8 mouse cellular contexts compared by ENCODE assay signal in genomic region chr4:111721121-111721840, GRCm38 (mm10). TPM values are rescaled to one million over a fixed set of nuclear protein-coding genes. Genes with fewer than 3 reads are reported as not detected.
DNase-seq lines count a peak whose midpoint lies in the region; ATAC-seq and TF ChIP-seq lines count a peak whose summit lies in the region.

No protein-coding gene starts in this region.

- H3K27ac ChIP-seq in bone marrow macrophage, adult 2 months (ENCODE audit: insufficient read depth, low read depth, low read length) = peak overlapping the region; percentile 88
- H3K27ac ChIP-seq in heart, adult 2 months = peak overlapping the region; percentile 92
- H3K27ac ChIP-seq in kidney, embryonic 15.5 days = peak overlapping the region; percentile 89

- no peak for TF ChIP-seq EP300 in heart, adult 2 months (IDR thresholded peaks at IDR 0.05; ENCODE audit: insufficient read depth, low read depth, low read length)

- peaks cover 2% of the 10 kb centered on the region for H3K4me1 ChIP-seq in bone marrow macrophage, adult 2 months (ENCODE audit: control insufficient read depth, insufficient read depth, low read length)
- H3K4me1 ChIP-seq in heart, adult 2 months (ENCODE audit: control insufficient read depth, insufficient read depth, low read length) = peaks cover 4% of the 10 kb centered on the region
- H3K4me1 ChIP-seq in kidney, embryonic 15.5 days = peaks cover 11% of the 10 kb centered on the region

- H3K4me2 ChIP-seq in kidney, embryonic 15.5 days = peak overlapping the region; percentile 74

- intact Hi-C loops in heart, adult 2 months (cut with DNase I) = no loop called here

- no peak for TF ChIP-seq POLR2A in bone marrow macrophage, adult 2 months (IDR thresholded peaks at IDR 0.05; ENCODE audit: borderline replicate concordance, low read depth, low read length)
- no peak for TF ChIP-seq POLR2A in heart, adult 2 months (IDR thresholded peaks at IDR 0.05; ENCODE audit: insufficient read depth, low read depth, low read length)

- H3K9me3 ChIP-seq in kidney, embryonic 15.5 days (replicated peaks) = no peaks in the 10 kb centered on the region

- H3K27me3 ChIP-seq in heart, adult 2 months (ENCODE audit: control insufficient read depth, insufficient read depth, low read length) = no peaks in the 10 kb centered on the region
- no peaks in the 10 kb centered on the region for H3K27me3 ChIP-seq in kidney, embryonic 15.5 days

- 0 out of 2 replicates have a peak, but pooled peaks have one; percentile 23 for TF ChIP-seq CTCF in bone marrow macrophage, adult 2 months (IDR thresholded peaks at IDR 0.05; ENCODE audit: low read depth, low read length)
- TF ChIP-seq CTCF in heart, adult 2 months (IDR thresholded peaks at IDR 0.05) = no peak

- H3K9ac ChIP-seq in heart, adult 2 months (ENCODE audit: low read depth, low read length) = peak overlapping the region; percentile 98
- H3K9ac ChIP-seq in kidney, embryonic 15.5 days = peak overlapping the region; percentile 76

- WGBS in heart, adult 2 months = 28% methylated on average over 4 of the region's 4 CpGs
- 23% methylated on average over 4 of the region's 4 CpGs for WGBS in kidney, embryonic 15.5 days

- no peak; the same call in 1 of the 2 replicates for ATAC-seq in kidney, embryonic 15.5 days (replicated peaks; ENCODE audit: low FRiP score)

- peak; percentile 52 to 60 for DNase-seq in B cell, adult 2 months
- peak; percentile 31 to 48 for DNase-seq in heart, adult 2 months
- peak; percentile 59 for DNase-seq in lung, postnatal 36 days
- peak; percentile 32 to 62 for DNase-seq in spleen, postnatal 4 days (ENCODE audit: low spot score in 2 of 2)
- DNase-seq in left cerebral cortex, adult 9 months (ENCODE audit: low spot score in 2 of 2) = no peak
- DNase-seq in right cerebral cortex, postnatal 25 days = no peak

- peak overlapping the region; percentile 92 for H3K4me3 ChIP-seq in bone marrow macrophage, adult 2 months (ENCODE audit: insufficient read depth, low read length)
- peak overlapping the region; percentile 98 for H3K4me3 ChIP-seq in heart, adult 2 months
- peak overlapping the region; percentile 97 for H3K4me3 ChIP-seq in kidney, embryonic 15.5 days (replicated peaks)

- no peaks in the 10 kb centered on the region for H3K79me2 ChIP-seq in heart, adult 2 months (replicated peaks; ENCODE audit: control insufficient read depth, insufficient read depth, low read length)

- peaks cover 3% of the 10 kb centered on the region for H3K36me3 ChIP-seq in heart, adult 2 months (ENCODE audit: control insufficient read depth, insufficient read depth, low read length)
- no peaks in the 10 kb centered on the region for H3K36me3 ChIP-seq in kidney, embryonic 15.5 days

RNA-seq across cellular contexts. Expression of gene Spata6, which starts 1.5 kb away (rescaled TPM):
- polyA plus RNA-seq in bone marrow macrophage, adult 2 months (2012; ENCODE audit: insufficient read depth, insufficient read length, missing spikeins) = 46.9 and 56.2 TPM in 2 replicates
- 1 to 10 TPM; 7.3 to 7.6 TPM for total RNA-seq in heart, adult 2 months (2021)
- 5.4 and 6.6 TPM in 2 replicates for polyA plus RNA-seq in heart, adult 2 months (2012; rRNA removed)
- polyA plus RNA-seq in kidney, embryonic 15.5 days (2015; fragmentation: Nextera tagmentation; extraction: Ambion mirVana) = 30.7 and 31.2 TPM in 2 replicates

Comparison
In these comparisons a context has a peak if more than half of its experiments do, and no peak if none do; other contexts are left out.
1. DNase-seq: peak in B cell, adult 2 months (2 of 2), heart, adult 2 months (2 of 2), lung, postnatal 36 days (single experiment) and spleen, postnatal 4 days (2 of 2); none in left cerebral cortex, adult 9 months (0 of 2) and right cerebral cortex, postnatal 25 days (single experiment).
2. Peak in every context shown above with its lines, with median percentiles within 50 percentile points of each other: H3K27ac ChIP-seq and H3K4me3 ChIP-seq.